Mouse (Mus musculus): ENCODE data around the gene 1700024P04Rik.

1700024P04Rik gene

GRCm38 (mm10) chr13:98984465-98984864 is at the start of gene 1700024P04Rik:
TSS of gene 1700024P04Rik (minus strand) at chr13:98984565.
- no peak for DNase-seq (ENCODE audit: low read depth, low spot score)

- DNase-seq (ENCODE audit: low read depth, low spot score): no peak
These were observed 47.2 kb upstream of the 1700024P04Rik start for GRCm38 (mm10) chr13:99031223-99032216.

- DNase-seq (ENCODE audit: low read depth, low spot score): no peak
These were observed 46.3 kb upstream of the 1700024P04Rik start for GRCm38 (mm10) chr13:99030579-99031200.

- DNase-seq (ENCODE audit: low read depth, low spot score): no peak
These were observed 40.9 kb upstream of the 1700024P04Rik start for GRCm38 (mm10) chr13:99025268-99025667.

- no peak for DNase-seq (ENCODE audit: low read depth, low spot score)
These were observed 37.7 kb upstream of the 1700024P04Rik start for GRCm38 (mm10) chr13:99022036-99022435.

DNA sequence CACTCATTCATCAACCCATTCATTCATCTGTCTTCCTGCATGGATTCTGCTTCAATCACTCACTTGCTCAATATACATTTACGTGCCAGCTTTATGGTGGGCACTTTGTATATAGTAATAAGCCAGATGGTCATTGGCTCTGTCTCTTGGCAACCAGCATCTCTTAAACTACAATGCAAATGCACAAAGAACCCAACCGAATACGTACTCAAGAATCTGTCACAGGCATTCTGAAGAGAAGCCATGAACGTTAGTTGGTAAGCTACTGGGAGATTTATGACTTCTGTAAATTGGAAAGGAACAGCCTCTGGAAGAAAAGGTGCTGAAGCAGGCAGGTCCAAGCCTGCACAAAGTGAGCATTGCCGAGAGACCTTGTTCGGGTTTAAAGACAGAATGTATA is 36.8 kb upstream of the 1700024P04Rik start:
- DNase-seq (ENCODE audit: low read depth, low spot score): no peak

DNA sequence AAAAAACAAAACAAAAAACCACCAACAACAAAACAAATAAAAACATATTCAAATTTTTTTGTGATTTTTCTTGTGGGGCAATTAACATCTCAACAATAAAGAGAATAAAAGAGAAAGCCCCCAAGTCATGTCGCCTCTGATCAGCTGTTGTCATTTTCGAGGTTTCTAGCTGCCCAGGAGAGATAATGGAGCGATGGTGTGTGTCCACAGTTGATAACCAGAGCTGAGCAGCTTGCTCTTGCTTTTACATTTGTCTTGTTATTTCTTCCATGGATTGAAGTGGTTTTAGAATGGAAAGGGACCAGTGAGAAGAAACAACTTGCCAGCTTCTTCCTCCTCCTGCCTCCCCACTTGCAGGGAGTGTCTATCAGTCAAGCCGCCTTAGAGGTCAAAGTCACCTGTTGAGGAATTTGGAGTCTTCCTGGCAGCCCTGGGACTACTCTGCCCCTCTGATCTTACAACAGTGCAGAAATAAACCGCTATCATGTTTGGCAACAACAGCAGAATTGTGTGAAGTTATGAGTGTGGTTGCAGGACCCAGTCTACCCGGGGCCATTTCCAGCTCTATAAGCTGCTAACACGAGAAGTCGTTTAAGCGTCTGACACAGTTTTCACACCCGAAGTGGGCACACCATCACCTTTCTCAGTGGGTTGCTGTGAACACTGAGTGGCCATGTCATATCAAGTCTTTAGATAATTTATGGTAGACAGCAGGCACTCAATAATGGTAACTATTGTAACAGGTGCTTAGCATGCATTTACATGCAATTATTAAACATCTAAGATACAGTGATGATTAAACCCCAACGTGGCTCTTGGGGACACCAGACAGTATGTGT is 35.7 kb upstream of the 1700024P04Rik start:
- no peak for DNase-seq (ENCODE audit: low read depth, low spot score)

- peak; percentile 88 for DNase-seq (ENCODE audit: low read depth, low spot score)
These were observed 34.3 kb upstream of the 1700024P04Rik start for GRCm38 (mm10) chr13:99018526-99019201.

DNA sequence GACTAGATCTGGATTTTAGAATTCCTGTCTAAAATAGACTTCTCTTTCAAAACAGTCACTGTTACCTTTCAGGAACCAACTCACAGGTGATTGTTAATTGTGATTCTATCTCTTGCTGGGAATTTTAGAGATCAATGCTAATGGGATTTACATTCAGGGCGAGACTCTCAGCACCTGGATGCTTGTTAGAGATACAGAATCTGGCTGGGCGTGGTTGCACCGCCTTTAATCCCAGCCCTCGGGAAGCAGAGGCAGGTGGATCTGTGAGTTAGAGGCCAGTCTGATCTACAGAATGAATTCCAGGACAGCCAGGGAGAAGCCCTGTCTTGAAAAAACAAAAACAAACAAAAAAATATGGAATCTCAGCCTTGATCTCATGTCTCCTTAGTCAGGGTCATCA is 32.3 kb upstream of the 1700024P04Rik start:
- peak; percentile 92 for DNase-seq (ENCODE audit: low read depth, low spot score)

GRCm38 (mm10) chr13:99012891-99013290 is 28.5 kb upstream of the 1700024P04Rik start:
- DNase-seq (ENCODE audit: low read depth, low spot score): no peak

DNA sequence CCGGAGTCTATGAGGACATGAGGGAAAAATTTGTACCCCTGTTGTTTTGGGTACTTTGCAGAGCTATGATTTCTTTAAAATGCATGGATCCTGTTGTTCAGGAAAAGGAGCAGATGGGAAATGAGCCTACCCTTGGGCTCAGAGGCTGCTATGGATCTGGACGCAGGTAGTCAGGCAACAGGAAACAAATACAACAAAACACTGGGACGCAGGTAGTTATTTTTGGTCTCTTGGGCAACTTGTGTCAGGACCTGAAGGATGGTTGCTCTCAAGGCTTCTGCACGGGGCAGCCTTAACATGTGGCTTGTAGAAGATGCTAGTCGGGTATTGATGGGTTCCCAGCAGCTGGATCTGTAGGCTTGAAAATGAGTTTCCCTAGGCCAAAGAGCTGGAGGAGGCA is 23.6 kb upstream of the 1700024P04Rik start:
- DNase-seq (ENCODE audit: low read depth, low spot score): no peak

DNA sequence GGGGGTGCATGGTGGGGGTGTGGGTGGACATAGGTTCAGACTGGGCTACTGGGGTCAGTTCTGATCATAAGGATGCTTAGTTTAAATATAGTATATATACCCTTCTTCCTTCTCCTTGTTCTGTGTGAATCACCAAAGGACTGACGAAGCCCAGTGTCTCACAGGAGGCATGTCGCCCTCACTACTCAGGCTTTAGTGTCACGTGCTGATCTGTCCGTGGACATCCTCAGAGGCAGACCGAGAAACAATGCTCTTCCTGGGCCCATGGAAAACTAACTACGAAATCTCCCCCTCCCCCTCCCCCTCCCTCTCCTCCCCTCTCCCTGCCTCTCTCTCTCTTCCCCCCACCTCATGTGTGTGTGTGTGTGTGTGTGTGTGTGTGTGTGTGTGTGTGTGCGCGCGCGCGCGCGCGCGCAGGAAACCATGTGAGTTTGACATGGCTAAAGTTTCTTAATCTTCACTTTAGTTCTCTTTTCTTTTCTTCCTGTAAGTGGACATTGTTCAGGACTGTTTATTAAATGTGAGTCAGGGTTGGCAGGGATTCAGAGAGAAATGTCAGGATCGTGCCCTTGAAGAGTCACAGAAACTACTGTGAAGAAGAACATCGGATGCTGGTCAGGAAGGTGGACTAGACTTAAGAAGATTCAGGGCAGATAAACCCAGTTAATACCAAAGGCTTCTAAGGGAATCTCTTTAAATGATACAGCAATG is 22.2 kb upstream of the 1700024P04Rik start:
- no peak for DNase-seq (ENCODE audit: low read depth, low spot score)

DNA sequence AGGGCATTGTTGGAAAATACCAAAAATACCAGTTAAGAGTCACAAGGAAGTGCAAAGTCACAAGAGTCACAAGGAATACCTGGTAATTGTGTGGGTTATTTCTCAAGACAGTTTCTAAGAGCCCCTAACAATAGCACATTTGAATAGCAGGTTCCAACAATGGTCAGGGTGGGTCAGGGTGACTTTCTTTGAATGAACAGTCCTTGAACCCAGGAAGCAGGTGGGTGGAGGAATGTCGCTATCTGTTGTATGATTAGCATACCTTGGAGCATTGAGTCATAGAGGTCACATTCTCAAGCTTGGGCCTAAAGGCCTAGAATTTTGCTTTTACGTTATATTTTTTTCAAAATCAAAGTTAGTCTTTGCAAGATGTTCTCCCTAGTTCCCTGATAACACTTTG is 17.3 kb upstream of the 1700024P04Rik start:
- peak; percentile 67 for DNase-seq (ENCODE audit: low read depth, low spot score)

DNA sequence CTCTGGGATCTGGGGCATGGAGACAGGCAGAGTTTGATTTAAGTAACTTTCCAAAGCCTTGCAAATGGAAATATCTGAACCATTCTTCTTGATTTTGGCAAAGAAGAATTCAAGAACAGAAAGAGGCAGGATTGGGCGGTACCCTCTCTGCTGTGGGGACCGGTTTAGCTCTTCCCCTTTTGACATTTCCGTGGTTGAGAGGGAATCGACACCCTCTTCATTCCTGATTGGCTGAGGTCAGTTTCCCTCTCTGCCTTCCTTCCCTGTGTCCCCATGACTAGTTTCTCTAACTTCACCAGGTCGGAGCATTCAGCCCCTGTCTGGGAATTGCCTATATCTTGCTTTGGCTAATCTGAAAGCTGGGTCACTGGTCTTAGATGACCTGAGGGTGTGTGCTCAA is 12.7 kb upstream of the 1700024P04Rik start:
- no peak for DNase-seq (ENCODE audit: low read depth, low spot score)

GRCm38 (mm10) chr13:98977070-98977785 is 7.1 kb downstream of the 1700024P04Rik start:
- peak; percentile 94 for DNase-seq (ENCODE audit: low read depth, low spot score)

DNA sequence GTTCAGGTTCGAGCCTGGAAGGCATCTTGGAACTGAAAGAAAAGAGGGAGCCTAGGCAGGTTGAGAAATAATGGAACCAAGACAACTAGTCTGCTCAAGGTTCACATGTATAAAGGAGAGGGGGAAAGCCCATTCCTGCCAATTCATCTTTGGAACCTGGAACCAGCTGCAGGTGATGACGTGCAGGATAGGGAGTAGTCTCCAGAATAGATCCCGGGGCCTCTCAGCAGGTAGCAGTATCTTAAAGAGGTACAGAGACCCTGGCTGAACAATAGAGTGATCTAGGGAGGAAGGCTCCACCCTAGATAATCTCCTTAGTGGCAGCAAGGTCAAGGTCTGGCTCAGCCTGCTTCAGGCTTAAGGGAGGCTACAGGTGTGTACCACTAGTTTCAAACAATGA is 8.3 kb downstream of the 1700024P04Rik start:
- peak; percentile 96 for DNase-seq (ENCODE audit: low read depth, low spot score)

DNA sequence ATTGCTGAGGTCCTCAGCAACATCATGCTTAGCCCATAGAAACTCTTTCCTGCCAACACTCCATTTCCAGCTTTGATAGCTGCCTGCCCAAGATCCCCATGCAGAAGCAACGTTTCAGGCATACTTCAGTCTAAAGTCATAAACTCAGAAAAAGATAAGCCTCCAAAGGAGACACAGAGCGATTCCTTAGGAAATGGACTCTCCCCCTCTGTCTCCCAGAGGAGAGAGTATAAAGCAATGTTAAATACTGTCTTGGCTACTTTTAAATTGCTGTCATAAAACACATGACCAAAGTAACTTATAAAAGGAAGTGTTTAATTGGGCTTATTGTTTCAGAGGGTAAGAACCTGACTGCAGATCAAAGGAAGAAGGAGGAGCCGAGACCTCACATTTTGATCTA is 12.3 kb downstream of the 1700024P04Rik start:
- no peak for DNase-seq (ENCODE audit: low read depth, low spot score)

DNA sequence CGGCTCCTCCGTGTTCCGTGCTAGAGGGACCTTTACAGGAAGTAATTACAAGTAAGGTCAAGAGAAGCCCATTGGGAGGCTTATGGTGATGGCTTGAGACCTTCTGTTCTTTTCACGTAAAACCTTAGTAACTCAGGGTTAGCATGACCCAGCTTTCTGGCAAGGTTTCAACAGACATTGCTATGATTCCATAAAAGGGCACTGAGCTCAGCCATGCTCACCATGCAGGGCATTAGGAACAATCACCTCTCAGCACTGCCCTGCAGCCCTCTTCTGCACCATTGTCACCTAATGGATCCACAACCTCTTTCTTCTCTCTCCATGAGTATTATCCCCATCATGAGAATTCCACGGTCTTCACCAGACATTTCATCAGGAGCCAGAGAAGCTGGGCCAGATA is 12.7 kb downstream of the 1700024P04Rik start:
- DNase-seq (ENCODE audit: low read depth, low spot score): no peak

DNA sequence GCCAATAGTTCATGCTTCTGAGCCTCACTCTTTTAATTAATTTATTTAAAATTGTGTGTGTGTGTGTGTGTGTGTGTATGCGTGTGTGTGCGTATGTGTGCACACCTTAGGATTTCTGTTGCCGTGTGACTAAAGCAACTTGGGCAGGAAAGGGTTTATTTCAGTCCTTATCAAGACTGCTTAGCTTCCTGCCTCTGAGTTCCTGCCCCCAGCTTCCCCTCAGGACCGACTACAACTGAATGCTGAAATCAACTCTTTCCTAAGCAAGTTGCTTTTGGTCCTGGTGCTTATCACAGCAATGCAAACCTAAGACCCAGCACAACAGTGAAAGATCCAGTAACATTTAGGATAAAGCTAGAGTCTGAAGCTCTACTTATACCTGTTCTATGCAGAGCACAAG is 15.8 kb downstream of the 1700024P04Rik start:
- DNase-seq (ENCODE audit: low read depth, low spot score): no peak

GRCm38 (mm10) chr13:98967942-98968341 is 16.4 kb downstream of the 1700024P04Rik start:
- no peak for DNase-seq (ENCODE audit: low read depth, low spot score)

All from R1 (cell line).